Mouse (Mus musculus): Measurements from ENCODE around the gene Fam193b.
A peak's percentile ranks its signal among the peaks of the same experiment; 100 is the strongest.
"Not testable (repeated sequence)": the region's sequence is repeated elsewhere in the genome, so short reads cannot be mapped to it uniquely, and the experiment has no call there.

Gene Fam193b

GRCm38 (mm10) chr13:55571977-55572376 is 1.1 kb upstream of the Fam193b start:
- DNase-seq (ENCODE audit: low read depth): no peak

DNA sequence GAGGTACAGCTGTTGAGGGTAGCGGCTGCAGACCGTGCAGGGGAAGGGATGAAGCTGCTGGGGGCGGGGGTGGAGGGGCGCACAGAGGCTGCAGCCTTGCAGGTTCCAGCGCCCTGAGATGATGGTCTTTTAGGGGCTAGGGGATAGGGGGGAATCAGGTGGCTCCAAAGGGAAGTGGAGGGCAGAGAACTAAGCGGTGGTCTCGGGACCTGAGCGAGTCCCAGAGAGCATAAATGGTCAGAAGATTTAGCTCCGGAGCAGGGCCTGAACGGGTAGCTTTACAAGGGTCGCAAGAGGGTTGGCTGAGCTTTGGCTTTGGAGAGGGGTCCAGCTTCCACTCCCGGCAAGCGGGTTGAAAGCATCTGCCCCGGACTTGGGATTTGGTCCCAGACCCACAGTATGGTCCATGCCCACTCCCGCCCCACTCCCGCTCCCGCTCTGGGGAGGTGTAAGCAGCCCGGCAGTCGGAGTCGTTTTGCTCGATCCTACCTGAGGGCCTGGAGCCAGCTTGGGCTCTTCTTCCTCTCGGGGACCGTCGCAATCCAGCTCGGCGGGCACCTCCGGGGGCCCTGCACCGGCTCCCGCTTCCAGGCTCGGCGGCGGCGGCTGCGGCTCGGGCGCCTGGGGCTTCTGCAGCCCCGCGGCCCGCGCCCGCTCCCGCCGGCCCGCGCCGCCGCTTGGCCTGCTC is 490 bp downstream of the Fam193b start:
- peak; percentile 38 for DNase-seq (ENCODE audit: low read depth)

GRCm38 (mm10) chr13:55569726-55570285 is 1.1 kb downstream of the Fam193b start:
- DNase-seq (ENCODE audit: low read depth): no peak

DNA sequence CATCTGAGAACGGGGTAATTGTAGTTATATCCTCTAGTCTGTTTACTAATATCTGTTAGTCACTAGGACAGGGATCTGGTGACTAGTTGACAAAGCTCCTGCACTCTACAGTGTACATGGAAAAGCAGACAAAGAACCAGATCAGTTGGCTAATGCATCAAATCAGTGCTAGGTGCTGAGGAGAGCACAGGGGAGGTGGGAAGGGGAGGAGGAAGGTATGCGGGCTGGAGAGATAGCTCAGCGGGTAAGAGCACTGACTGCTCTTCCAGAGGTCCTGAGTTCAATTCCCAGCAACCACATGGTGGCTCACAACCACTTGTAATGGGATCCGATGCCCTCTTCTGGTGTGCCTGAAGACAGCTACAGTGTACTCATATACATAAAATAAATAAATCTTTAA is 2.4 kb downstream of the Fam193b start:
- DNase-seq (ENCODE audit: low read depth): not testable (repeated sequence)

- no peak for DNase-seq (ENCODE audit: low read depth)
These were observed 3.0 kb downstream of the Fam193b start for GRCm38 (mm10) chr13:55567949-55568348.

DNA sequence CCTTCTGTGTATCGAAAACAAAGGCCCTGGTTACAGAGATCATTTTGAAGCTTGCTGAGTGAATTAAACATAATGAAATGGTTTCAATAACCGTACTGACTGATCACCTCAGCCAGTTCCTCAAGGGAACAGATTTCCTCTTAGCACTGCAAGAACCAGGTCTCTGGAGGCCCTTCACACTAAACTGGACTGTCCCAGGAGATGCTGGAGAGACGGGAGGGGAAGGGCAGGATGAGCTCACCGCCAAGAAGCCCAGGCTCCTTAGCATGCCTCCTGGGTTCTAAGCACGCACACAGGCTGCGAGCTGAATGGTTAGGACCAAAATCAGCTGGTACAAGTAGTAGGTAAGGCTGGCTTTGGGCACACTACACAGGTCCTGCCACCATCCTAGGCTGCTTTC is 3.9 kb downstream of the Fam193b start:
- DNase-seq (ENCODE audit: low read depth): no peak

DNA sequence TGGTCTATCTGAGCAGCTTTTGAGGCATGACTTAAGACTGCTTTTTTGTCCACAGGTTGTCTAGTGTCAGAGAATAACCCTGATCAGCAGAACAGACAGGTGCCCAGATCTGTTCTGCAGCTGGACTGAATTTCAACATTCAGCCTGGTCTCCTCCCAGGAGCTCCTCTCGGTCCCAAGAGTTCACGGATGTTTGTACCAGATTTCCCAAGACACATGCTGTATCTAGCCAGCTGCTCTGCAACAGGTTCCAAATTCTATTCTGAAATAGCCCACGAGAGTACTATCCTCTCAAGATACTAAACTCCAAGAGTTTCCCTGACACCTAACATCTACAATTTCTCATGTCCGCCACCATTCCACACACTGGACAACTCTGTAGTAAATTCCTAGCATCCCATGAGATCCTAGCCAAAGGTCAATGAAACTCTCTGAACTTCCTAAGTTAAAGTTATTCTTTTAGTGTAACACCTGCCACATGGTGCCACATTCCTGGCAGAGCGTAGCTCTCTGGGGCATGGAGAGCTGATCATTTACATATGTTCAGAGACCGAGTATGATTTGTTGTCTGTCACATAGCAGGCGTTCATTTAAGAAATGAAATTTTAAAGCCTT is 7.5 kb downstream of the Fam193b start:
- no peak for DNase-seq (ENCODE audit: low read depth)

DNA sequence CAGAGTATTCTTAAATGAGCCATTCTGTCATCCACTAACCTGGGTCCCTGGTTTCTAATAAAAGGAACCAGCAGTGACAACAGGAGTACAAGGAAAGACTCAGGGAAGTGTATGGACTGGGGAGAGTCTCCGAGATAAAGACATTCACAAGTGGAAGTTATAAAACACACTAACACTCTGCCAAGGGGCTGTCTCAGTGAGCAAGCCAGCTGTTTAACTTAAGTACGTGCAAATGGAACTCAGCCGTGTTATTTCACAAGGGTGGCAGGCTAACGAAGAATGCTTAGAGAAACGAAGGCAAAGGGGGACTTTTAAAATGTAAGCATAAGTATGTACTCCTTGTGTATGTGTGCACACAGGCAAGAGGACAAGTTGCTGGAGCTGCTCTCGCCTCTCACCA is 13.4 kb downstream of the Fam193b start:
- no peak for DNase-seq (ENCODE audit: low read depth)

DNA sequence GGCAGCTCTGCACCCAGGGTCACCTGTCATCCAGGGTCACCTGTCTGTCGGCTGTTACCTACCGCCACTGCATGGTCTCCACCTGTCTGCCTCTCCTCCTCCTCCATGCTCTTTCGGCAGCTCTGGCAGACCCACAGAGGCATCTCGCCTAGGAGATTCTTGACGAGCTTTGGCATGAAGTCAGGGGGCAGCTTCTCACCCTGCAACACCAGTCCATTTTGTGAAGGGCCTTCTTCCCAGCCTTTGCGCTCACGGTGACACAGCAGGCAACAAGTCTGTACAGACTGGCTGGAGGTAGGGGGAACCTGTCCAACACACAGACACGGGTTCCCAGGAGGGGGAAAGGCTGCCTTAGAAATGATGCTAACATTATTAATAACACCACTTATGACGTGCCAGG is 15.0 kb downstream of the Fam193b start:
- DNase-seq (ENCODE audit: low read depth): no peak

- DNase-seq (ENCODE audit: low read depth): no peak
These were observed 21.9 kb downstream of the Fam193b start for GRCm38 (mm10) chr13:55549061-55549460.

DNA sequence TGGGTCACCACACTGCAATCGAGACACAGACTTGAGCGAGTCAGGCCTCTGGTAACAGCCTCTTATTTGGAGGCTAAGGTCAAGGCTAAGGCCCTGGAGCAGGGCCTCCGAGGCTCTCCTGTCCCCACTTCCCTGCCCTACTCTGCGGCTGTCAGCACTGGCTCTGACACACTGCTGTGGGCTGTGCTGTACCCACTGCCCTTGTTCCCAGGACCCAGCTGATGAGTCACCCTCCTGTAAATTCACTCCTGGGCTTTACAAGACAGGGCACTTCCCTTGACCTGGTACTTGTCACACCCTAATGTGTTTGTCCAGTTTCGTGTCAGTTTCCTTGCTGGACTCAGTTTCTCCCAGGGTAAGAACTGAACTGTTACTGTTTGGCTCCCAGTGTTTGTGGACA is 22.5 kb downstream of the Fam193b start:
- DNase-seq (ENCODE audit: low read depth): peak; percentile 33

GRCm38 (mm10) chr13:55547916-55548315 is 23.0 kb downstream of the Fam193b start:
- no peak for DNase-seq (ENCODE audit: low read depth)

- DNase-seq (ENCODE audit: low read depth): no peak
These were observed 26.1 kb downstream of the Fam193b start for GRCm38 (mm10) chr13:55544792-55545191.

DNA sequence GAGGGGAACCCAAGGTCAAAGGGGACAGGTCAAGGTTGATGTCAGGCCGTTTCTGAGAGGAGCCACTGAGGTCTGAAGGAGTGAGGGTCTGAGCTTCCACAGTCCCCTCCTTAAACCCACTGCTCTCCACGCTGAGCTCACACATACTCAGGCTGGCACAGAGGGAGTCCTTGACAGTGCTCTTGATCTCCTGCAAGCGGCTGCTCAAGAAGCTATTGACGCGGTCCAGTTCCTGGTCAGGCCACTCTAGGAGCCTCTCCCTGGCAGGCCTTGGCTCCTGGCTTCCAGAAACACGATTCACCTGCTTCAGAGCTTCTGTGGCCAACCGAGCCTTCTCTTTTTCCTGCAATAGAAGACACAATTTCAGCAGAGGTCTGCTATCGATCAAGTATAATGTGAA is 27.5 kb downstream of the Fam193b start:
- no peak for DNase-seq (ENCODE audit: low read depth)

- no peak for DNase-seq (ENCODE audit: low read depth)
These were observed 28.0 kb downstream of the Fam193b start for GRCm38 (mm10) chr13:55542891-55543290.

GRCm38 (mm10) chr13:55540933-55541332 is 30.0 kb downstream of the Fam193b start:
- no peak for DNase-seq (ENCODE audit: low read depth)

GRCm38 (mm10) chr13:55536194-55537175 is 34.4 kb downstream of the Fam193b start, which contains the start of gene Ddx41:
Gene Ddx41, minus strand, starts transcription at chr13:55536658.
- peak; percentile 100 for DNase-seq (ENCODE audit: low read depth)

- DNase-seq (ENCODE audit: low read depth): no peak
These were observed 35.1 kb downstream of the Fam193b start for GRCm38 (mm10) chr13:55535796-55536193.

DNA sequence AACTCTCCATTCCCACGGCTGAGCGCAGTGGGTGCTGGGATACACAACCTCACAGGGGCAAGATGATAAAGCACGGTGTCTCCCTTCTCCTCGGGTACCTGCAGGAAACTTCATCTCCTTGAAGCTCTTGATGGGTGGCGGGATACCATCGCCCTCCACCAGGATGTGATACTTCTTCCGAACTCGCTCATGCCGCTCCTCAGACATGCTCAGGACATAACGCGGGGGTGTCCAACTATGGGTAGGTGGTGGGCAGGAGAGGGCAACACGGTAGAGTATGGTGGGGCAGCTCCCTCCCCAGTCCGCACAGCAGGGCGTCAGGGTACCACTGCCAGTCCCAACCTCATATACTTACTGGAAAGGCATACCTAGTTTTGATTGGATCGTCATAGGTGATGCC is 35.7 kb downstream of the Fam193b start:
- no peak for DNase-seq (ENCODE audit: low read depth)

- DNase-seq (ENCODE audit: low read depth): peak; percentile 71
These were observed 41.6 kb downstream of the Fam193b start, which contains the start of gene Dok3 for GRCm38 (mm10) chr13:55529198-55529915. Gene Dok3, minus strand, starts transcription at chr13:55529296.

Data from 416B (cell line).